Mouse (Mus musculus) 416B (cell line): ENCODE data around the gene Ugdh.
"Not testable (repeated sequence)": the region's sequence is repeated elsewhere in the genome, so short reads cannot be mapped to it uniquely, and the experiment has no call there.

ENCODE experiments used
- DNase-seq: peaks from one replicate; pipeline ENCODE4 v3.0.0; 2011; ENCODE audit warnings: low read depth

Ugdh gene

DNA sequence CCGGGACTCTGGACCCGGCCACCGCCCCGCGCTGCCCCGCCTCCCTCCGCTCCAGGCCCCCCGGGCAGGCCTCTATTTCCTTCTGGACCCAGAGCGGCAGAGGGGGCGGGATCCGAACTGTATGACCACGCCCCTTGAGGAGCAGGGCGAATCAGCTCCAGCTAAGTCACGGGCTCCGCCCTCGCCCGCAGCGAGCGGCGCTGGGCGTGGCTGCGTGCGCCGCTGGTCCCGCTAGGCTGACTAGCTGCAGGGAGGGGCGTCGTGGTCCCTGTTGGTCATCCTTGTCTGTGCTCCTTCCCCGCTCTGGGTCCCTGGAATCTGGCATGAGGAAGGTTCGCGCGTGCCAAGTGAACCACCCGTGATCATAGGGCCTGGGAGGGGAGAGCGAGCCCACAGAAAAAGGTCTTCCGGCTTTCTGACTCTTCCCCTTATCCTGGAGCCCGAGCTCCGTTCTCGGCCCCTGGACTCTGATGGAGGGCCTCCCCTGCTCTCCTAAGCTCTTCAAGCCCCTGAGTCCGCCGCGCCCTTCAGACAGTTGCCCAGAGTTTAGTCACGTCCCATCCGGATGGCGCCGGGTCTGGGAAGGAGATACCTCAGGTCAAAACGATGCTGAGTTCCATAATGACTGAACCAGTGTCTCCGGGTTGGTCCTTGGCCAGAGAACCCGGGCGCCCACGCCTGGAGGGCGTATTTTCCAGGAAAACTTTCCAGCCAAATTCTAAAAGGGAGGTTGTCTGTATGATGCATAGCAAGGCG lies at the start of gene Ugdh:
Ugdh (minus strand) TSS at position 144 of the 756 bp plus-strand sequence.
- DNase-seq, result peak; percentile 97

DNA sequence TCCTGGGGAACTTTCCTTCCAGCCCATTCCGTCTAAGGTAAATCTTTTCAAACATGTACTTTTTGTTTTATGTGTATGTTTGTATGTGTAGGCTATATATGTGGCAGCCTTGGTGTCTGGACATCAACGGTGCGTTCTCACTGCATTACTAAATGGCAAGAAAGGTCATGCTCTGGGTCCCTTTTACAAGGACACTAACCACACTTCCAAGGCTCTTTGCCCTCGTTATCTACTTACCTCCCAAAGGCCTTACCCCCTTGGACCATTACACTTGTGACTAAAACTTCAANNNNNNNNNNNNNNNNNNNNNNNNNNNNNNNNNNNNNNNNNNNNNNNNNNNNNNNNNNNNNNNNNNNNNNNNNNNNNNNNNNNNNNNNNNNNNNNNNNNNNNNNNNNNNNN lies 47.2 kb upstream of the Ugdh start:
- no peak for DNase-seq

DNA sequence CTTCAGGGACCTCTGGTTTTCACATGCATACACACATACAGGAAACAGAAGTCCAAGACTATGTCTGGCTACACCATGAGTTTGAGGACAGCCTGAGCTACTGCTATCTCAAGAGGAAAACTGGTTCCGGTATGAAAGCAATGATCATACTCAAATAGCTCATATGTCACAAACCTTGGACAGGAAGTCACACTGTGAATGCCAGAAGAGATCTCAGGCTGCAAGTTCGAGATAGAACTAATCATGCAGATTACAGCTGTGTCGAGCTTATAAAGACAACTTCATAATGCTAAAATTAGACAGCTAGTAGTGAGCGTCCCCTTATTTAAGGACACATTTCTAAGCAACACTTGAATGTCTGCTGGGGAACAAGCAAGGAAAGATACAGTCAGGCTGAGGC lies 44.8 kb upstream of the Ugdh start:
- peak; percentile 90 for DNase-seq

DNA sequence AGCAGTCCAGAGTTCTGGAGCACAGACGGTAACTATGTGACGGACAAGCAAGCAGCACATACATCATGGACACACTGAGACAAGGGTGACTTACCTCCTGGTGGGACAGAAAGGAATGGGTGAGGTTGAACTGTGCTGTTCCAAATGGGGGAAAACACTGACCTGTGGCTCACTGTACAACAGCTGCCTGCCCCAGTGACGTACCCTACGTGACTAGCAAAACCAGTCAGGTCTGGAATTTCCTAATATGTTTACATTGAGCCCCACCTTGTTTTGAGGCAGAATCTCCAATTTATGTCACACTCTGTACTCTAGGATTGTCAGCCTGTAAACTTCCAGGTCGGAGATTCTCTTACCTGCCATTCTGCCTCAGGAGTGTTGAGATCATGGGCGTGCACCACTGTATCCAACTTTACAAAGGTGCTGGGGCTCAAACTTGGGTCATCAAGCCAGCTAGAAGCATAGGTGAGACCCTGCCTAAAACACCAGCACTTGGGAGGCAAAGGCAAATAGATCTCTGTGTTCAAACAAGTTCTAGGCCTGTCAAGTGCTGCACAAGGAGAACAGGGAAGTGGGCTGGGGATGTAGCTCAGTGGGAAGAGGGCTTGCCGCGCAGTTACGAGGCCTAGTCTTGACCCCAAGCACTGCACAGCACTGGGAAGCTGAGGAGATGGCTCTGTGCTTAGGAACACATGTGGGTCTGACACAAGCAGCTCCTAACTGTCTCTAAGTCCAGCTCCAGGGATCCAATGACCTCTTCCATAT lies 44.1 kb upstream of the Ugdh start:
- no peak for DNase-seq

DNA sequence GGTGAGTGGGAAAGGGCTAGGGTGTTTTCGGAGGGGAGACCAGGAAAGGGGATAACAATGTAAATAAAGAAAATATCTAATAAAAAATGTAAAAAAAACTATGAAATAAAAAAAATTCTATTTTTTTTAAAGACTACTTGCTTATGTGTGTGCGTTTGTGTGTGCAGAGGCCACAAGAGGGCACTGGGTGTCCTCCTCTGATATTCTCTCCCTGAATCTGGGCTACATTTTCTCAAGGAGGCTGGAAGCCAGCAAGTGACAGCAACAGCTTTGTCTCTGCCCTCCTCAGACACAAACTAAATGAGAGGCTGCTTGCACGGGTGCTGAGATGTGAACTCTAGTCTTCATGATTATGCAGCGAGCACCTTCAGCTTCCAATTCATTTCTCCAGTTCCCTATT lies 42.5 kb upstream of the Ugdh start:
- DNase-seq, result peak; percentile 77

DNA sequence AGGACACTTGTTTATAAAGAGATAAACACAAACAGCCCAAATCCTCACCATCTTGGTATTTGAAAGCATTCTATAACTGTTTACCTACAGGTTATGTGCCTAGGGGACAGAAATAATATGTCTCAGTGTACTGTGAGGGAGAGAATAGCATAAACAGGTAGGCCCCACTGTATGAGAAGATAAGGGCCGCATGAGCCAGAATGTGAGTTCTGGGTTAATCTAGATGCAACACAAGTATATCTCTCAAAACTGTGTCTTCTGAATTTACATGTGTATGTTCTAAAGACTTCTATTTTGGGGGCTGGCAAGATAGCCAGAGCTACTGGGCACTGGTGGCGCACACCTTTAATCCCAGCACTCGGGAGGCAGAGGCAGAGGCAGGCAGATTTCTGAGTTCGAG lies 41.0 kb upstream of the Ugdh start:
- DNase-seq, result not testable (repeated sequence)

DNA sequence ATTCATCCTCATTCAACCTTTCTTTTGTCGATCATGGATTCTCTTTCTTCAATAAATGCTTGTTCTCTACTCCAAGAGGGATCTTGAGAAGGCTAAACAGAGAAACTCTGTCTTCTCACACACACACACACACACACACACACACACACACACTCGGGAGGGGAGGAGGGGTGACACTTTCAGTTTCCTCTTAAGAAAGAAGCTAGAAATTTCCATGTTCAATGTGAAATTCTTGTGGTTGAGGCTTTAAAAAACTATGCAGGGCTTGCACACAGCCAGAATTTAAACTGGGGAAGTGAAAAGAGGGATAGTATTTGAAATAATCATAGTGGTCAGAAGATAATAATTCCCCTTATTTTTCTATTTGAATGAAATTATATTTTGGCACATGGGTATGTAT lies 40.1 kb upstream of the Ugdh start:
- peak; percentile 83 for DNase-seq

DNA sequence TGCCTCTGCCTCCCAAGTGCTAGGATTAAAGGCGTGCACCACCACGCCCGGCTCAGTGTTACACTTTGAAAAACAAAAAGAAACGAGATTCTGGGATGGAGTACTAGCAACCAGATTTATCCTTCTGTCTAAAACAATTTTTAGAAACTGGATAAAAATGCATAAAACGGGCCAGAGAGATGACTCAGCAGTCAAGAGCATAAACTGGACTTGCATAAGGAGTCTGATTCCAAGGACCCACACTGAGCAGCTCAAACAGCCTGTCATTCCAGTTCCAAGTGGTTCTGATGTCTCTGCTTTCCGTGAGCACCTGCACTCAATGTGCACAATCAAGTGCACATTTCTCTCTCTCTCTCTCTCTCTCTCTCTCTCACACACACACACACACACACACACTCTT lies 34.0 kb upstream of the Ugdh start:
- DNase-seq, result no peak

DNA sequence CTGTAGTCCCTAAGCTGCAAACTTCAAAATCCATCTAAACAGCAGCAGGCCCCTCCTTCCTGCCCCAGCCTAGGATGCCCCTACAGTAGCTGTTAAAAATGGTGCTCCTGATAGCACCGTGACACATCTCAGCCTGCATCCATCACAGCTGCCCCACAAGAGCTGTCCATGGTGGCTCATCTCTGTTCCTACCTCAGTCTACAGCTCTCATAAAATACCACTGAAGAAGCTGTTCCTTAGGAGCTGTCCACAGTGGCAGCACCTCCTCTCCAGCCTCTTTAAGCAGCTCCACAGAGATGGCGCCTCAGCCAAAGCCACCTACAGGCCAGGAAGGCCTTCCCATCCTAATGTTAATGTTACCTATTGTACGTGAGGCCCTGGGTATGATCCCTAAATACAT lies 31.2 kb upstream of the Ugdh start:
- DNase-seq, result peak; percentile 57

DNA sequence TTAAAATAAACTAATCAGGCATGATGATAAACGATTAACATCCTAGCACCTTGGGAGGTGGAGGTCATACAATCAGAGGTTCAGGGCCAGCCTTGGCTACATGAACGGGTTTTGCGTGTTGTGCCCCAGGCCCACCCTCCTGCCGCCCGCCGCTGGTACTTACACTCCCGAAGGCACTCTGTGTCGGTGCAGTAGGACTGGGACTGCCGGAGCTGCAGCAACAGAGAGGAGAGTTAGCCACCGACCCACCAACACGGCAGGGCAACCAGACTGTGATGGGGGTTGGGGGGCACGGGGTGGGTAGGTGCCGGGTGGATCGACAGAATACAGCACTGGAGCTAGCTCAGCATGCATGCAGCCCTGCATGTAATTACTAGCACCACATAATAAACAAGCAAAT lies 24.6 kb upstream of the Ugdh start:
- no peak for DNase-seq

DNA sequence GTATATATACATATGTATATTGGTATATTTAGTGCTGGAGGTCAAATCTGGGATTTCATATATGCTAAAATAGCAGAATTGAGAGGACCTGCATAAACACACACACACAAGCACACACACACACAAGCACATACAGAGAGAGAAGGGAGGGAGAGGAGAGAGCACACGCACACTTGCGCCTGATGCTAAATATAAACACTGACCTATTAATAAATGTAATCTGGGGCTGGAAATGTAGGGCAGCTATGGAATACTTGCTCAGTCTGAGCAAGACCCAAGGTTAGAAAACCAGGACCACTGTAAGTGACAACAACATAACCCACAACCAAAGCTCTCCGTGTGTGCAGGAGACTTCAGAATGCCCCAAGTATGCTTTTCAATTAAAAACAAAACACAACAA lies 23.7 kb upstream of the Ugdh start:
- DNase-seq, result no peak

DNA sequence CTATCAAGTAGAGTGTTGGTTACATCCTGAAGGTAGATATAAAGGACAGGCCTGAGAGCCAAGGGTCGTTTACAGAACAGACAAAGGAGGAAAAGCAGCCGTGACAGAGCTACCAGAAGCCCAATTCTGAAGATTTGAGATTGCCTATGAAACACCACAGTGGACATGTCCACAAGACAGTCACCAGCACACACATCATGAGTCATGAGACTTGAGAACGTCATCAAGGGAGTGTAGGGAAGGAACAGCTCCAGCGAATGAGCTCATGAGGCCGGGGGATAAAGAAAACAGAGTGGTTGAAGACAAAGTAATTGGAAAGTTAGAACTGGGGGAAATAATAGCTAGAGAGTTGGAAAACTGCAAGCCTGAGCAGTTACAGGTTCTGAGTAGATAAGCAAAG lies 22.1 kb upstream of the Ugdh start:
- peak; percentile 55 for DNase-seq

DNA sequence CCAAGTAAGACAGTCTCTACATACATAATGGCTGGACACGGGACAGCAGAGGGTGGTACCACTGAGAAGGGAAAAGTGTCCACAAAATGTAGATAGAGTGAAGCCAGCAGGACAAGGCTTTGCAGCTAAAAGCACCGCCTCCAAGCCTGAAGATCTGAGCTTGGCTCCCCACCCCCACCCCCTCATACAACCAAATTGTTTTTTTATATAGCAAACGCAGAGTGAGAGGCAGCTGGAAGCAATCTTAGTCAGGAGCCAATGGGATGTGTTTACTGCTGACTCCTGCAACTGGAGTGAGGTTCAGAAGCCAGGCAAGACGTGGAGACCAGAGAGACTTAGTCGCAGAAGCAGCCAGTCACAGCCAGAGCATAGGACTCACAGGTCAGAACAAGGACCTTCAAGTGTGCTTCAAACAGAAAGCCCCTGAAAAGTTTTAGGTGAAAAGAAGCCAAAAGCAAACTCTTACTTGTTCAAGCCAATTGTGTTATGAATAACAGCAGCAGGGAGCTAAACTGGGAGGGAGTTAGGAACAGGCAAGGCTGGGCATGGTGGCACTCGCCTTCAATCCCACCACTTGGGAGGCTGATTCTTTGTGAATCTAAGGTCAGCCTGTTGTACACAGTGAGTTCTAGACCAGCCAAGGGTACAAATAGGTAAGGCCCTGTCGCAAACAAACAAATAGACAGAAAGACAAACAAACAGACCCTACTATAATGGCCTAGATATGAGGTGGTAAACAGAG lies 21.5 kb upstream of the Ugdh start:
- DNase-seq, result no peak

DNA sequence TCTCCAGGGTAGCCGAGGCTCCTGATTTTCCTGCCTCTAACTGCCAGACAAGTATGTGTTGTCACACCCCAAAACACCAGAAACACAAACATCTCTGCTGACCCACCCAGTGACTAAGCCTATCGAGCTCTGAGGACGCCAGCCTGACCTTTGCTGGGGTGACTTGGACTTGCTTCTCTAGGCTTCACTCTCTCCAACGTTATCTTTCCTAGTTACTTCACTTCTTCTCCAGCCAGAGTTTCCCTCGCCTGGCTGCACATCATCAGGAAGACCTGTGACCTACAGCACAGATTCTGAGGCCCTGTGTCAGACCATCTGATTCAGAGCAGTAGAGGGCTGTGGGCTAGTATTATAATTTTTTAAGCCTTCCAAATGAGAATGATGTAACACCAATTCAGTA lies 19.0 kb upstream of the Ugdh start:
- DNase-seq, result no peak

DNA sequence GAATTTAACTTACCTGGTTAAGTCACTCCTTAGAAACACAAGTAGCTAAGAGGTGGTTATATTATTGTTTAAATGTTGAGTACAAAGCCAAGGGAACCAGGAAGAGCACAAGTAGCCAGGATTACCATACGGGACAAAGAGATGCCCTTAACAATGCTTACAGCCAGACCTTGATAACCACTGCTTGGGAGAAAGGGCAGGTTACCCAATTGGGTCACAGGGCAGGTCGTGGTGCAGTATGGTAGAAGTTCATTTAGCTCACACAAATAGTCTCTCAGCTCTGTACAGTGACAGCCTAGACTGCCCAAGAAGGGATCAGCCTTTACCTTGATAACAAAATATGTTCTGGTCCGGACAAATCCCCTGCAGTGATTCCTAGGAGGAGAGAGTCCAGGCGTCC lies 13.2 kb upstream of the Ugdh start:
- DNase-seq, result no peak

DNA sequence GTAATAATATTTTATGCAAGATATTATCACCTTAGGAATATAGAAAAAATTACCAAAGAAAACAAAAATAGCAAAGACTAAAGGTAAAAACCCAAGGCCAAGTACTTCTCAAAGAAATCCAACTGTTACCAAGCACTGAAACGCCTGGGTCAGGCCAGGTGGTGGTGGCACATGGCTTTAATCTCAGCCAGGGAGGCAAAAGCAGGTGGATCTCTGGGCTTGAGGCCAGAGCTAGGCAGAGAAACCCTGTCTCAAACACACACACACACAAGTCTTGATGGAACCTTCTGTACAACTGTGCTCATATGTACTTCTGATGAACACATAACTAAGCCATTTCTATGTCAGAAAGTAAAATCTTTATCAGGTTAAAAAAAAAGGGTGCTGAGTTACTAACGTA lies 12.1 kb upstream of the Ugdh start:
- no peak for DNase-seq

DNA sequence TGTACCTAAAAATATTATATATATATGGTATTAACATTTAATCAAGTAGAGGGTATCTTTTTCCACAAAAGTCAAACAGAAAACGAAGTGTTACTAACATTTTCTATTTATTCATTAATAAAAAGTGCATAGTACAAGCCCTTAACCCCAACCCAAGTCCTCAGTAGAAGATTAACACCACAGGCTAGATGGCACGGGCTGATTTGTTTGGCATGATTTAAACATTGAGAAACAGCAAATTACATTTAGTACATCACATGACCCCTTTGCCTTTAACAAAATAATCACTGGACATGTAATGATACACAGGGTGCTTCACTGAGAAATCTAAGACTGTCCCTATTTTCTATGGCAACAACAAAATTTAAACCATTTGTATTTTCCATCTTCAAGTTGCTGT lies 11.0 kb upstream of the Ugdh start:
- no peak for DNase-seq

DNA sequence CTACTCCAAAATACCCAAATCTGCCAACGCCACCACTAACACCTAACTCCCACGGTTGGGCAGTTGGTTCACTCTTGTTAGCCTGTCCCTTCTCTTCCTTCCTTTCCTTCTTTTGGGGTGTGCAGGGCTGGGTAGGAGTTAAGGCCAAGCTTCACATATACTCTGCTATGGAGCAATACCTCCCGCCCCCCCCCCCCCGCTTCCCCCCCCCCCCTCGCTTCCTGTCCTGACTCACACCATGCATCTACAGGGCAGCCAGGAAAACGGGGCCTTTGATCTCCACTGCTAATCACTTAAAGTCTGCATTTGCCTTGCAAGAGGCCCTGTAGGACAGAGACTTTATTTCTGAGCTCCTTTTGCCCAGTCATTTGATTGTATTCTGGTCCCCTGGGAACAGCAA lies 9.2 kb upstream of the Ugdh start:
- peak; percentile 87 for DNase-seq

DNA sequence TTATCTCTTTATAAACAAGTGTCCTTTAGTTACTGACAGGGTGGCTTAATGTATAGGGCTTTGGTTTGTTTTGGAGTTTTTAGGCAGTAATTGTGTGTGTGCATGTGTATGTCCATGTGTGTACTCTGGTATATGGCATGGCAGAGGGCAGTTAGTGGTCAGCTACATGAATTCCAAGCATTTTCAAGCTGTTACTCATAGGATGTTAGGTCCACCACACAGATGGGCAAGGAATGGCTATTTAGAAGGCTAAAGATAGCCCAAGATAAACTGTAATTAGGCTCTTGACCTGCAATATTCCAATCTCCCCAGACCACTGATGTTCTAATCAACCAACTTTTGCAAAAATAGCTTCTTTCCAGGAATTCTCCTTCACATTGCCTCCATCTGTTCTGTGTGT lies 2.3 kb upstream of the Ugdh start:
- no peak for DNase-seq

DNA sequence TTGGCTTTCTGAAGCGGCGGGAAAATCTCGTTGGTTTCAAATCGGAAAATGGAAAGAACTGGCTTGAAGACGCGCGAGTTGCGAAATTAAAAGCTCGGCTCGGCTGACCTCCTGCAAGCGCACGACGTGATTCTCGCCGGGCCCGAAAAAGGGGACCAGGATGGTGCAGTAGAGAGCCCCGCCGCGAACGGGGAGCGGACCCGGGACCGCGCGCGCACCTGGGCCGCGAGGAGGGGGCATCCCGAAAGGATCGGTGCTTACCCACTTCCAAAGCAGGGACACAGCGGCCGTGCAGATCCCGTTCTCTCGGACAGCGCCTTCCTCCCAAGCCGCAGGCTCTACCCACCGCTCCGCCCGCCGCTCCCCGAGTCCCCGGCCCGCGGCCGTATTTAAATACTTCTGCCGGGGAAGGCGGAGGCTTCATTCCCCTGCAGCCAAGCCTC lies 365 bp downstream of the Ugdh start:
- peak; percentile 78 for DNase-seq

DNA sequence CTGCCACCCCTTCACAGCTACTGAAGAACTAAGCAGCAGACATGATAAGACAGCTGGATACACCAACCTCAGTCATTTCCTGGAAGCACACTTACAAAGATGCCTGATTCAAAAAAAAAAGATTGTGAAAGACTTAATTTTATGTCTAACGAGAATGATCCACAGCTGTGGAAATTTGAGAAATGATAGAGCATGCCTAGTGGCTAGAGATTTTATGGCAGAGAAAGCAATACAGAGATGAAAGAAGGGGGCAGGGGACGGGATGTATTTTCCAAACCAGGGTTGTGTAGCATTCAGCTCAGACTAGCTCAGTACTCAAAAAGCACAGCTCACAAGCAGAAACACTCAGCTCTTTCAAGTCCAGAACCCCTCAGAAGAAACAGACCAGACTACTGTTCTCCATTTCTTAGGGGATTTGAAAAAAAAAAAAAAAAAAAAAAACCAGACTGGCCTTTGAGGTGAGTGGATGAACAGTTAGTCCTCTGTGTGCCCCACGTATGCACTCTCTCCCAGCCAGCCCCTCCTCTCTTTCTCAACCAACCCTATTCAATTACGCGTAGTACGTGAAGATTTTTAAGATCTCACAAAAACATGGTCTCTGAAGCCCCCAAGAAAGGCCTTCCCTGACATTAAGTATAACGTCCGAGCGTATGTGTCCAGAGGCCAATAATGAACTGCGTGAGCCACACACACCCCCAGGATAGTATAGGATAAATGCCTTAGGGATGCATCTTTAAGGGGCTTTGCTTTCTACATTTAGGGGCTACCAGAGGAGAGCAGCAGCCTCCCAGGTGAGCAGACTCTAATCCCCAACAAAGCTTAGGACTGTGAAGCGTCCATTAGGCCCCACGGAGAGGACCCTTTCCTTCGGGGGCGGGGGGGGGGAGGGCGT lies 1.0 kb downstream of the Ugdh start:
- DNase-seq, result peak; percentile 56

DNA sequence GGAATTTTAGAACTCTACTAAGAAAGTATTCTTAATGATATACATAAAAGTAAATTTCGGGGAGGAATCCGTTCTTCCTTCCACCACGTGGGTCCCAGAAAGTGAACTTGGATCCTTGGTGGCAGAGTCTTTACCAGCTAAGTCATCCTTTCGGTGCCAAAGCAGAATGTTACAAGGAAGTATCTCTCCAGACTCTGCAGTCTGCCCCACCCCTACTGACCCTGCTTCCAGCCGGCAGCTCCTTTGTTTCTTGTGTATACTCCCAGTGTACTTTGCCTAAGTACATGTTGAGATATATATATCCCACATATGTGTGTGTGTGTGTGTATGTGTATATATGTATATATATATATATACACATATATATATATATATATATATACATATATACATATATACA lies 6.3 kb downstream of the Ugdh start:
- DNase-seq, result no peak
